Mouse (Mus musculus) myocyte (in vitro differentiated cells): Measurements from ENCODE around the gene Tstd1. TPM values are rescaled to one million over a fixed set of nuclear protein-coding genes. Genes with fewer than 3 reads are reported as not detected.

ENCODE experiments used
- H3K27me3 ChIP-seq: one replicate; pipeline ENCODE4 v1.6.1; 2011; ENCODE audit not compliant: control insufficient read depth, insufficient read depth, insufficient read length
- H3K36me3 ChIP-seq: one replicate; pipeline ENCODE4 v1.6.1; 2011; ENCODE audit not compliant: control insufficient read depth, insufficient read depth
- H3K4me2 ChIP-seq: one replicate; pipeline ENCODE4 v1.6.1; 2011; ENCODE audit warnings: low read depth, control low read depth
- H3K4me3 ChIP-seq: one replicate; pipeline ENCODE4 v1.5.1; 2011; ENCODE audit warnings: mild to moderate bottlenecking, control low read depth, moderate library complexity
- H3K79me2 ChIP-seq: one replicate; pipeline ENCODE4 v1.6.1; 2011; ENCODE audit not compliant: control insufficient read depth, insufficient read depth
- H3ac ChIP-seq: one replicate; pipeline ENCODE4 v1.6.1; 2011; ENCODE audit not compliant: control insufficient read depth, insufficient read length
- CEBPB ChIP-seq: IDR thresholded peaks from 2 replicates; pipeline ENCODE4 v1.6.1; 2011; ENCODE audit warnings: mild to moderate bottlenecking, moderate library complexity; ENCODE audit not compliant: poor library complexity, insufficient read depth, severe bottlenecking
- E2F4 ChIP-seq: IDR thresholded peaks from one replicate; pipeline ENCODE4 v1.6.1; 2011; ENCODE audit warnings: mild to moderate bottlenecking, control low read depth, moderate library complexity; ENCODE audit not compliant: insufficient read depth
- MAX ChIP-seq: IDR thresholded peaks from one replicate; pipeline ENCODE4 v1.6.1; 2011; ENCODE audit warnings: low read depth, mild to moderate bottlenecking, control low read depth
- MYOD1 ChIP-seq, 3 experiments: IDR thresholded peaks; one replicate each; pipeline ENCODE4 v1.6.1; 2011; ENCODE audit warnings: control low read depth in 2 of 3, low read depth in 2 of 3, mild to moderate bottlenecking in 2 of 3, moderate library complexity in 1 of 3; ENCODE audit not compliant: insufficient read length in 2 of 3, control insufficient read depth in 1 of 3
- MYOG ChIP-seq, 3 experiments: IDR thresholded peaks; one replicate each; pipeline ENCODE4 v1.6.1; 2011; ENCODE audit warnings: control low read depth in 2 of 3, low read depth in 2 of 3, mild to moderate bottlenecking in 2 of 3; ENCODE audit not compliant: insufficient read length in 2 of 3, control insufficient read depth in 1 of 3, insufficient read depth in 1 of 3
- POLR2A ChIP-seq: IDR thresholded peaks from one replicate; pipeline ENCODE4 v1.6.1; 2011; ENCODE audit warnings: low read depth, mild to moderate bottlenecking, control low read depth, moderate library complexity; ENCODE audit not compliant: insufficient read length
- POLR2AphosphoS2 ChIP-seq: IDR thresholded peaks from one replicate; pipeline ENCODE4 v1.6.1; 2011; ENCODE audit warnings: low read depth, control low read depth; ENCODE audit not compliant: insufficient read length
- REST ChIP-seq: IDR thresholded peaks from one replicate; pipeline ENCODE4 v1.6.1; 2011; ENCODE audit warnings: mild to moderate bottlenecking, control low read depth, moderate library complexity; ENCODE audit not compliant: insufficient read depth, insufficient read length
- SRF ChIP-seq: IDR thresholded peaks from one replicate; pipeline ENCODE4 v1.6.1; 2011; ENCODE audit warnings: low read depth; ENCODE audit not compliant: control insufficient read depth, insufficient read length
- TCF12 ChIP-seq: IDR thresholded peaks from one replicate; pipeline ENCODE4 v1.6.1; 2011; ENCODE audit warnings: mild to moderate bottlenecking, control low read depth; ENCODE audit not compliant: poor library complexity, insufficient read depth, severe bottlenecking
- TCF3 ChIP-seq: IDR thresholded peaks from one replicate; pipeline ENCODE4 v1.6.1; 2011; ENCODE audit warnings: low read depth, control low read depth; ENCODE audit not compliant: insufficient read length
- USF1 ChIP-seq: IDR thresholded peaks from one replicate; pipeline ENCODE4 v1.6.1; 2011; ENCODE audit warnings: low read depth, mild to moderate bottlenecking, control low read depth, moderate library complexity
- polyA plus RNA-seq: library from polyadenylated mRNA; unstranded; fragments of >200 nt; fragmentation: generic; extraction: Trizol; gene quantifications from one replicate; pipeline ENCODE4 v1.2.1, GENCODE M21; 2012; ENCODE audit warnings: missing spikeins

Tstd1 gene
- polyA plus RNA-seq, 1 experiment: 0.41 TPM

GRCm38 (mm10) chr1:171451001-171451400 lies 32.3 kb downstream of the Tstd1 start:
- H3K36me3 ChIP-seq: no peaks in the 10 kb centered on the region
- no peaks in the 10 kb centered on the region for H3K79me2 ChIP-seq
- TF ChIP-seq E2F4: no peak
- no peak for TF ChIP-seq POLR2AphosphoS2
- no peak for TF ChIP-seq POLR2A
- no peak for TF ChIP-seq MYOG (IDR thresholded peaks at IDR 0.05; ENCODE audit: control insufficient read depth in 1 of 3, insufficient read depth in 1 of 3, insufficient read length in 2 of 3, low read depth in 2 of 3)
- H3K27me3 ChIP-seq: no peaks in the 10 kb centered on the region
- H3ac ChIP-seq: no peak overlapping the region
- no peak overlapping the region for H3K4me2 ChIP-seq
- H3K4me3 ChIP-seq: no peak overlapping the region

DNA sequence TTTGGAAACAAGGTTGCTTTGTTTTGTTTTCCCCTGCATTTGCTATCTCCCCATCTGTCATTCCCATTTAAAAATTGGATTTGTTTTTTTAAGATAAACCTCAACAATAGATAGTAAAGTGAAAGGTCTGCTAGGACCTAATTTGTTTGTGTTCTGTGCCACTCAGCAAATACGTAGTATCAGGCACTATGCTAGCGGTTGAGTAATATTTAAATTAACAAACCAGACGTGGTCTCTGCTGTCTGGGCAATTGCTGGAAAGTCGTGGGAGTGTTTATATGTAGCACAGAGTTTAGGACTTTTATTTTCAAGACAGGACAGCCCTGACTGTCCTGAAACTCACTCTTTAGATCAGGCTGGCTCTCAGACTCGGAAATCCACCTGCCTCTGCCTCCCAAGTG lies 33.9 kb downstream of the Tstd1 start:
- Histone ChIP-seq H3K36me3 (no peaks in the 10 kb centered on the region), H3ac (no peak overlapping the region), H3K27me3 (no peaks in the 10 kb centered on the region), H3K4me2 (no peak overlapping the region), H3K79me2 (no peaks in the 10 kb centered on the region), H3K4me3 (no peak overlapping the region)
- TF ChIP-seq MYOG (IDR thresholded peaks at IDR 0.05; ENCODE audit: control insufficient read depth in 1 of 3, insufficient read depth in 1 of 3, insufficient read length in 2 of 3, low read depth in 2 of 3): no peak
- no peak for TF ChIP-seq E2F4
- no peak for TF ChIP-seq POLR2A
- no peak for TF ChIP-seq TCF12
- TF ChIP-seq POLR2AphosphoS2: no peak
- no peak for TF ChIP-seq USF1
- TF ChIP-seq MYOD1 (IDR thresholded peaks at IDR 0.05; ENCODE audit: control insufficient read depth in 1 of 3, insufficient read length in 2 of 3, low read depth in 2 of 3): no peak
- no peak for TF ChIP-seq CEBPB
- TF ChIP-seq MAX: no peak
- TF ChIP-seq TCF3: no peak
- TF ChIP-seq REST: no peak
- TF ChIP-seq SRF: no peak

GRCm38 (mm10) chr1:171452923-171453322 lies 34.3 kb downstream of the Tstd1 start:
- Histone ChIP-seq H3K4me2 (no peak overlapping the region), H3K27me3 (no peaks in the 10 kb centered on the region), H3K36me3 (no peaks in the 10 kb centered on the region), H3K4me3 (no peak overlapping the region), H3ac (no peak overlapping the region), H3K79me2 (no peaks in the 10 kb centered on the region)
- TF ChIP-seq MYOD1 (IDR thresholded peaks at IDR 0.05; ENCODE audit: control insufficient read depth in 1 of 3, insufficient read length in 2 of 3, low read depth in 2 of 3) (no peak), CEBPB (peak; percentile 61; the same call in 1 of the 2 replicates)

GRCm38 (mm10) chr1:171454926-171455325 lies 36.3 kb downstream of the Tstd1 start:
- Histone ChIP-seq H3K27me3 (no peaks in the 10 kb centered on the region), H3K4me3 (no peak overlapping the region), H3K4me2 (no peak overlapping the region), H3K79me2 (no peaks in the 10 kb centered on the region), H3K36me3 (no peaks in the 10 kb centered on the region), H3ac (no peak overlapping the region)
- TF ChIP-seq E2F4 (no peak), REST (no peak), POLR2AphosphoS2 (no peak), USF1 (no peak), MYOG (IDR thresholded peaks at IDR 0.05; ENCODE audit: control insufficient read depth in 1 of 3, insufficient read depth in 1 of 3, insufficient read length in 2 of 3, low read depth in 2 of 3) (no peak), SRF (no peak), POLR2A (no peak), MYOD1 (IDR thresholded peaks at IDR 0.05; ENCODE audit: control insufficient read depth in 1 of 3, insufficient read length in 2 of 3, low read depth in 2 of 3) (no peak), MAX (no peak), TCF12 (no peak), TCF3 (no peak), CEBPB (no peak)

GRCm38 (mm10) chr1:171457568-171457967 lies 38.9 kb downstream of the Tstd1 start:
- H3K36me3 ChIP-seq: peaks cover 4% of the 10 kb centered on the region

More at GRCm38 (mm10) chr1:171457568-171457967, 38.9 kb downstream of the Tstd1 start:
- Histone ChIP-seq H3ac (no peak overlapping the region), H3K79me2 (no peaks in the 10 kb centered on the region), H3K27me3 (no peaks in the 10 kb centered on the region), H3K4me2 (no peak overlapping the region), H3K4me3 (no peak overlapping the region)
- TF ChIP-seq MYOD1 (IDR thresholded peaks at IDR 0.05; ENCODE audit: control insufficient read depth in 1 of 3, insufficient read length in 2 of 3, low read depth in 2 of 3) (no peak), MAX (no peak), POLR2A (no peak), TCF12 (no peak), SRF (no peak), E2F4 (no peak), REST (no peak), CEBPB (no peak), TCF3 (no peak)
